Mouse (Mus musculus) spleen, embryonic (tissue): ENCODE data around the gene Apol6.

Source experiments
- CTCF ChIA-PET: fragments of 350-600 bp; sonication (Branson Sonifier 250); formaldehyde crosslinking; loops from one replicate; lab custom pipeline; 2022; lab: Charles Lee

Apol6 gene

GRCm38 (mm10) chr15:77044597-77045320, at the start of gene Apol6:
Apol6 (plus strand) TSS chr15:77044729.
- CTCF ChIA-PET, result no interaction called here

- CTCF ChIA-PET, result no interaction called here
Observed at GRCm38 (mm10) chr15:76998048-76998447, 46.5 kb upstream of the Apol6 start.

- CTCF ChIA-PET, result no interaction called here
Observed at GRCm38 (mm10) chr15:76998878-76999588, 45.5 kb upstream of the Apol6 start.

- CTCF ChIA-PET, result no interaction called here
Observed at GRCm38 (mm10) chr15:77003173-77003867, 41.2 kb upstream of the Apol6 start.

GRCm38 (mm10) chr15:77003868-77004215, 40.7 kb upstream of the Apol6 start:
- CTCF ChIA-PET, result no interaction called here

GRCm38 (mm10) chr15:77008851-77009250, 35.7 kb upstream of the Apol6 start:
- CTCF ChIA-PET, result no interaction called here

GRCm38 (mm10) chr15:77013753-77014241, 30.7 kb upstream of the Apol6 start:
- CTCF ChIA-PET, result no interaction called here

GRCm38 (mm10) chr15:77014431-77014830, 30.1 kb upstream of the Apol6 start:
- CTCF ChIA-PET, result no interaction called here

GRCm38 (mm10) chr15:77014985-77015384, 29.5 kb upstream of the Apol6 start:
- CTCF ChIA-PET, result no interaction called here

- CTCF ChIA-PET, result no interaction called here
Observed at GRCm38 (mm10) chr15:77016509-77016908, 28.0 kb upstream of the Apol6 start.

- CTCF ChIA-PET, result no interaction called here
Observed at GRCm38 (mm10) chr15:77017897-77018296, 26.6 kb upstream of the Apol6 start.

GRCm38 (mm10) chr15:77018740-77019340, 25.7 kb upstream of the Apol6 start:
- CTCF ChIA-PET, result no interaction called here

GRCm38 (mm10) chr15:77019533-77019932, 25.0 kb upstream of the Apol6 start:
- CTCF ChIA-PET, result no interaction called here

GRCm38 (mm10) chr15:77020136-77020535, 24.4 kb upstream of the Apol6 start:
- CTCF ChIA-PET, result no interaction called here

GRCm38 (mm10) chr15:77021056-77021455, 23.5 kb upstream of the Apol6 start:
- CTCF ChIA-PET, result no interaction called here

- CTCF ChIA-PET, result no interaction called here
Observed at GRCm38 (mm10) chr15:77021851-77022250, 22.7 kb upstream of the Apol6 start.

- CTCF ChIA-PET, result no interaction called here
Observed at GRCm38 (mm10) chr15:77022401-77022957, 22.1 kb upstream of the Apol6 start.

- CTCF ChIA-PET, result interaction anchor here (0.6 kb wide), 1 partner anchor 471 kb away, joined by 3 read pairs; no protein-coding TSS in a partner anchor
Observed at GRCm38 (mm10) chr15:77025884-77026583, 18.5 kb upstream of the Apol6 start.

GRCm38 (mm10) chr15:77027117-77027516, 17.4 kb upstream of the Apol6 start:
- CTCF ChIA-PET, result interaction anchor here (0.6 kb wide), 1 partner anchor 472 kb away, joined by 3 read pairs; no protein-coding TSS in a partner anchor

GRCm38 (mm10) chr15:77027675-77028074, 16.9 kb upstream of the Apol6 start:
- CTCF ChIA-PET, result no interaction called here
